Mouse (Mus musculus) megakaryocyte progenitor cell, adult 5-6 weeks (primary cell): ENCODE data around the gene Gm13279. TPM values are rescaled to one million over a fixed set of nuclear protein-coding genes. Genes with fewer than 3 reads are reported as not detected.
"Not testable (repeated sequence)": the region's sequence is repeated elsewhere in the genome, so short reads cannot be mapped to it uniquely, and the experiment has no call there.

Experiments used
- ATAC-seq: replicated peaks from 2 replicates; pipeline ENCODE4 v1.8.0; 2016; ENCODE audit warnings: mild to moderate bottlenecking, moderate TSS enrichment, inconsistent platforms; ENCODE audit not compliant: poor library complexity
- total RNA-seq, 2 experiments: library from RNA; stranded (forward) in 1 of 2; stranded (reverse) in 1 of 2; fragments of 157-497, 149-512 nt in 1 of 2; fragments of 200-1000 nt in 1 of 2; gene quantifications; 2 replicates each; pipeline versions ENCODE4 v1.2.3 to v1.2.4; 2015 to 2017

Gene Gm13279
- total RNA-seq (2015) (not detected in 2 replicates), total RNA-seq (2017) (not detected in 2 replicates)

DNA sequence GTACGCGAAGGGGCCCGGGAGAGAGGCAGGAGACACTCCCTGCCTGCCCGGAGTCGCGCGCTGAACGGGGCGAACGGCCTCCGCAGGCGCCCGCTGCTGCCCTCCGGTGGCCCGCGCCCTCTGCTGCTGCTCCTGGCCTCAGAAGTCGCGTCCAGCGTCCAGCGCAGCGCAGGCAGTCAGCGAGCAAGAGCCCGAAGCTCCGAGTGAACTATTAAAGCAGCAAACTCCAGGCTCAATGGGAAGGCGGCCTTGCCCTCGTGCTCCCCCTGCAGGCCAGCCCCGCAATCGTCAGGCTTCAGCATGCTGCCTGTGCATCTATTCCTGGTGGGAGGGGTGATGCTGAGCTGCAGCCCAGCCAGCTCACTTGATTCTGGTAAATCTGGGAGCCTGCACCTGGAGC is at the start of gene Gm13279:
Gm13279 (plus strand) TSS at position 301 of the 400 bp plus-strand sequence.
- not testable (repeated sequence) for ATAC-seq

DNA sequence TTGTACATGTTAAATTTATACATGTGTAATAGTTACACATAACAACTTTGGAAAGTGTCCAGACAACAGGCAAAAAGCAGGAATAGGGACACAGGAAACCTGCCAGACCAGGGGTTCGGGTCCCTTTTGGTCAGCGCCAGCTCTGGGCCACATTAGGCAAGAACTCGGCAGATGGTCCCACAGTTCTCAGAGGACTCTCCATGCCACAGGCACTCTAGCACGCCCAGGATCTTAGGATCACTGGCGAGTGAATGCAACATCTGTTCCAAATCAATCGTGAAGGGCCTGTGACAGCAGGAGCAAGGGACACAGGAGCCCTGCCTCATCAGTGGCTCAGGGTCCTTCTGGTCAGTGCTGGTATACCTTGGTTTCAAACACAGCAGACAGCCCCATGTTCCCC is 47.3 kb upstream of the Gm13279 start:
- no peak for ATAC-seq

DNA sequence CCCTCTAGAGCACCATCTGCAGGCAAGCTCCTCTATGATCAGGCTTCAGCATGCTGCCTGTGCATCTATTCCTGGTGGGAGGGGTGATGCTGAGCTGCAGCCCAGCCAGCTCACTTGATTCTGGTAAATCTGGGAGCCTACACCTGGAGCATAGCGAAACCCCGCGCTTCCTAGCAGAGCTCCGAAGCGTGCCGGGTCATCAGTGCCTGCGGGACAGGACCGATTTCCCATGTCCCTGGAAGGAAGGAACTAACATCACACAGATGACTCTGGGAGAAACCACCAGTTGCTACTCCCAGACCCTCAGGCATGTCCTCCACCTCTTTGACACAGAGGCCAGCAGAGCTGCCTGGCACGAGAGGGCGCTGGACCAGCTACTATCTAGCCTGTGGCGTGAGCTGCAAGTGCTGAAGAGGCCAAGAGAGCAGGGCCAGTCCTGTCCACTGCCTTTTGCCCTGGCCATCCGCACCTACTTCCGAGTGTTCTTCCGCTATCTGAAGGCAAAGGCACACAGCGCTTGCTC is 42.3 kb upstream of the Gm13279 start, which contains the start of gene Gm13271:
Gm13271 (plus strand) TSS at position 51 of the 523 bp plus-strand sequence.
- peak; percentile 56; the same call in 1 of the 2 replicates for ATAC-seq

DNA sequence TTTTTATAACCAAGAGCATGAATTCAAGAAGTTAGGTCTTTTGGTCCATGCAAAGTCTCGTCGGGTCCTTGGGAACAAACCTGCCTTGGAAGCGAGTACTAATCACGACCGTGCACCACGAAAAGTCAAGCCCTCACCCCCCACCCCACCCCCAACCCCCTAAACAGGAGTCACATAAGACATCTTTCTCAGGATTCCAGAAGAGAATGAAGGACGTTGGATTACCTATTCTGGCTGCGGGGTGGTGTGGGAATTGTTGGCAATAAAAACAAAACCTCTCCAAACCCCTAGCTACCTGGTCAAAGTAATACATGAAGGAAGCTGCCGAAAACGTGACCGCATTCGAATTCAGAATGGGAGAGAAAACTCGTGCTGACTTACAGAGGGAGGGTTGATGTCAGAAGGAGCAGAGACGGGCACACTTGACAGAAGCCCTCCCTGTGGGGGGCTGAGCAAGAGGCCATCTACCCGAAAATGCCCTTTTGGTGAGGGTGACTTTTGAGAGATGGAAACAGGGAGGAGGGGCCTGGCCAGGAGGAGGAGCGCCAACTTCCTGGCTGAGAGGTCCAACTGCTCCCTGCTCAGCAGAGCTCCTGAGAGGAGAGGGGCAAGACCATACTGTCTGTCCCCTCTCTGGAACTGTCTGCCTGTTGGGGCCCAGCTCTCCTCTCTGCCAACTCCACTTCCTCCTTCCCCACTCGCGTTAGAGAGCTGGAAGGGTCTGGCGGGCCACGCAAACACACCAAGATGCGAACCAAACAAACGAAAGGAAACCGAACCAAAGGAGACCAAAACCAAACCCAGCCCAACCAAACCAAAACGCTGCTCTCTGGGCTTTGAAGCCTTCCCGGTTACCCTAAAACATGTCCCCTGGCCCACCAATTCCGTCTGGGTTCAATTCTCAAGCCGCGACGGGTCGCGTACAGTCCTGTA is 40.4 kb upstream of the Gm13279 start:
- not testable (repeated sequence) for ATAC-seq

DNA sequence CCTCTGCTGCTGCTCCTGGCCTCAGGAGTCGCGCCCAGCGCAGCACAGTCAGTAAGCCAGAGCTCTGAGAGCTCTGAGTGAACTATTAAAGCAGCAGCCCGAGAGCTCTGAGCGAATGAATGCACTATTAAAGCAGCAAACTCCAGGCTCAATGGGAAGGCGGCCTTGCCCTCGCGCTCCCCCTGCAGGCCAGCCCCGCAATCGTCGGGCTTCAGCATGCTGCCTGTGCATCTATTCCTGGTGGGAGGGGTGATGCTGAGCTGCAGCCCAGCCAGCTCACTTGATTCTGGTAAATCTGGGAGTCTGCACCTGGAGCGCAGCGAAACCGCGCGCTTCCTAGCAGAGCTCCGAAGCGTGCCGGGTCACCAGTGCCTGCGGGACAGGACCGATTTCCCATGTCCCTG is 39.6 kb upstream of the Gm13279 start:
- peak; percentile 100 for ATAC-seq

DNA sequence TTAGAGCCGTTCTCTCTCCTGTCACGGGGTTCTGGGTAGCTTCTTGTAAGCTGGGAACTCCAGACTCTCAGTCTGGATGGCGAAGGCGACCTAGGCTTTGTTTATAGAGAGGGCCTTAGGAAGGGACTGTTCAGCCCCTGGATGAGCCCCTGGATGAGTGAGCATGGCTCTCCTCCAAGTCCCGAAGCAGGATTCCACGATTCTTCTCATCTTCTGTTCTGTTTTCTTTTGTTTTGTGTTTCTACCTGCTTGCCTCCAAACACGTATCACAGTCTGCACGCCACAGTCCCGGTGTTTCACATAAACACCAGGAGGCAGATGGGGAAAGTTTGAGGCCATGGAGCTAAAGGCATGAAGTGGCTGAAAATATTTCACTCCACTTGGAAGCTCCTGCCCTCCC is 38.4 kb upstream of the Gm13279 start:
- ATAC-seq: not testable (repeated sequence)

DNA sequence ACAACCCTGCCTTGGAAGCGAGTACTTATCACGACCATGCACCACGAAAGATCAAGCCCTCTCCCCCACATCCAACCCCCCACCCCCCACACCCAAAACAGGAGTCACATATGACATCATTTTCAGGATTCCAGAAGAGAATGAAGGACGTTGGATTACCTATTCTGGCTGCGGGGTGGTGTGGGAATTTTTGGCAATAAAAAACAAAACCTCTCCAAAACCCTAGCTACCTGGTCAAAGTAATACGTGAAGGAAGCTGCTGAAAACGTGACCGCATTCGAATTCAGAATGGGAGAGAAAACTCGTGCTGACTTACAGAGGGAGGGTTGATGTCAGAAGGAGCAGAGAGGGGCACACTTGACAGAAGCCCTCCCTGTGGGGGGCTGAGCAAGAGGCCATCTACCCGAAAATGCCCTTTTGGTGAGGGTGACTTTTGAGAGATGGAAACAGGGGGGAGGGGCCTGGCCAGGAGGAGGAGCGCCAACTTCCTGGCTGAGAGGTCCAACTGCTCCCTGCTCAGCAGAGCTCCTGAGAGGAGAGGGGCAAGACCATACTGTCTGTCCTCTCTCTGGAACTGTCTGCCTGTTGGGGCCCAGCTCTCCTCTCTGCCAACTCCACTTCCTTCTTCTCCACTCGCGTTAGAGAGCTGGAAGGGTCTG is 37.5 kb upstream of the Gm13279 start, which contains the start of gene Gm13283:
Gm13283 (plus strand) TSS at position 510 of the 659 bp plus-strand sequence.
- ATAC-seq: not testable (repeated sequence)

DNA sequence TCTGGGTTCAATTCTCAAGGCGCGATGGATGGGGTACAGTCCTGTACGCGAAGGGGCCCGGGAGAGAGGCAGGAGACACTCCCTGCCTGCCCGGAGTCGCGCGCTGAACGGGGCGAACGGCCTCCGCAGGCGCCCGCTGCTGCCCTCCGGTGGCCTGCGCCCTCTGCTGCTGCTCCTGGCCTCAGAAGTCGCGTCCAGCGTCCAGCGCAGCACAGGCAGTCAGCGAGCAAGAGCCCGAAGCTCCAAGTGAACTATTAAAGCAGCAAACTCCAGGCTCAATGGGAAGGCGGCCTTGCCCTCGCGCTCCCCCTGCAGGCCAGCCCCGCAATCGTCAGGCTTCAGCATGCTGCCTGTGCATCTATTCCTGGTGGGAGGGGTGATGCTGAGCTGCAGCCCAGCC is 36.8 kb upstream of the Gm13279 start:
- not testable (repeated sequence) for ATAC-seq

DNA sequence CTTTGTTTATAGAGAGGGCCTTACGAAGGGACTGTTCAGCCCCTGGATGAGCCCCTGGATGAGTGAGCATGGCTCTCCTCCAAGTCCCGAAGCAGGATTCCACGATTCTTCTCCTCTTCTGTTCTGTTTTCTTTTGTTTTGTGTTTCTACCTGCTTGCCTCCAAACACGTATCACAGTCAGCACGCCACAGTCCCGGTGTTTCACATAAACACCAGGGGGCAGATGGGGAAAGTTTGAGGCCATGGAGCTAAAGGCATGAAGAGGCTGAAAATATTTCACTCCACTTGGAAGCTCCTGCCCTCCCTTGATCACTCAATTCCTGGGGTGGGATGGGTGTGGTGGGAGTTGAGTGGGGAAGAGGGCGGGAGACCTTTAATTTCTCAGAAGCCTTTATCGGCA is 35.4 kb upstream of the Gm13279 start:
- ATAC-seq: not testable (repeated sequence)

DNA sequence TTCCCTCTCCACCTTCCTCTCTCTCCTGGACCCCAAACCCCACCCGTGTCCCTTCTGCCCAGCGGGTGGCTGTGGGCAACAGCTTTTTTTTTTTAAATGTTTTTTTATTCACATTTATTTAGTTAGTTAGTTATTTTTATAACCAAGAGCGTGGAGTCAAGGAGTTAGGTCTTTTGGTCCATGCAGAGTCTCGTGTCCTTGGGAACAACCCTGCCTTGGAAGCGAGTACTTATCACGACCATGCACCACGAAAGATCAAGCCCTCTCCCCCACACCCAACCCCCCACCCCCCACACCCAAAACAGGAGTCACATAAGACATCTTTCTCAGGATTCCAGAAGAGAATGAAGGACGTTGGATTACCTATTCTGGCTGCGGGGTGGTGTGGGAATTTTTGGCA is 34.9 kb upstream of the Gm13279 start:
- not testable (repeated sequence) for ATAC-seq

DNA sequence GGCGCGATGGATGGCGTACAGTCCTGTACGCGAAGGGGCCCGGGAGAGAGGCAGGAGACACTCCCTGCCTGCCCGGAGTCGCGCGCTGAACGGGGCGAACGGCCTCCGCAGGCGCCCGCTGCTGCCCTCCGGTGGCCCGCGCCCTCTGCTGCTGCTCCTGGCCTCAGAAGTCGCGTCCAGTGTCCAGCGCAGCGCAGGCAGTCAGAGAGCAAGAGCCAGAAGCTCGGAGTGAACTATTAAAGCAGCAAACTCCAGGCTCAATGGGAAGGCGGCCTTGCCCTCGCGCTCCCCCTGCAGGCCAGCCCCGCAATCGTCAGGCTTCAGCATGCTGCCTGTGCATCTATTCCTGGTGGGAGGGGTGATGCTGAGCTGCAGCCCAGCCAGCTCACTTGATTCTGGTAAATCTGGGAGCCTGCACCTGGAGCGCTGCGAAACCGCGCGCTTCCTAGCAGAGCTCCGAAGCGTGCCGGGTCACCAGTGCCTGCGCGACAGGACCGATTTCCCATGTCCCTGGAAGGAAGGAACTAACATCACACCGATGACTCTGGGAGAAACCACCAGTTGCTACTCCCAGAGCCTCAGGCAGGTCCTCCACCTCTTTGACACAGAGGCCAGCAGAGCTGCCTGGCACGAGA is 33.7 kb upstream of the Gm13279 start:
- peak; percentile 83 for ATAC-seq

DNA sequence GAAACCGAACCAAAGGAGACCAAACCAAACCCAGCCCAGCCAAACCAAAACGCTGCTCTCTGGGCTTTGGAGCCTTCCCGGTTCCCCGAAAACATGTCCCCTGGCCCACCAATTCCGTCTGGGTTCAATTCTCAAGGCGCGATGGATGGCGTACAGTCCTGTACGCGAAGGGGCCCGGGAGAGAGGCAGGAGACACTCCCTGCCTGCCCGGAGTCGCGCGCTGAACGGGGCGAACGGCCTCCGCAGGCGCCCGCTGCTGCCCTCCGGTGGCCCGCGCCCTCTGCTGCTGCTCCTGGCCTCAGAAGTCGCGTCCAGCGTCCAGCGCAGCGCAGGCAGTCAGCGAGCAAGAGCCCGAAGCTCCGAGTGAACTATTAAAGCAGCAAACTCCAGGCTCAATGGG is 23.7 kb upstream of the Gm13279 start, which contains the start of gene Gm13290:
Gm13290 (plus strand) TSS at position 301 of the 400 bp plus-strand sequence.
- not testable (repeated sequence) for ATAC-seq

DNA sequence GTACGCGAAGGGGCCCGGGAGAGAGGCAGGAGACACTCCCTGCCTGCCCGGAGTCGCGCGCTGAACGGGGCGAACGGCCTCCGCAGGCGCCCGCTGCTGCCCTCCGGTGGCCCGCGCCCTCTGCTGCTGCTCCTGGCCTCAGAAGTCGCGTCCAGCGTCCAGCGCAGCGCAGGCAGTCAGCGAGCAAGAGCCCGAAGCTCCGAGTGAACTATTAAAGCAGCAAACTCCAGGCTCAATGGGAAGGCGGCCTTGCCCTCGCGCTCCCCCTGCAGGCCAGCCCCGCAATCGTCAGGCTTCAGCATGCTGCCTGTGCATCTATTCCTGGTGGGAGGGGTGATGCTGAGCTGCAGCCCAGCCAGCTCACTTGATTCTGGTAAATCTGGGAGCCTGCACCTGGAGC is 20.6 kb upstream of the Gm13279 start, which contains the start of gene Gm13289:
Gm13289 (plus strand) TSS at position 301 of the 400 bp plus-strand sequence.
- not testable (repeated sequence) for ATAC-seq

DNA sequence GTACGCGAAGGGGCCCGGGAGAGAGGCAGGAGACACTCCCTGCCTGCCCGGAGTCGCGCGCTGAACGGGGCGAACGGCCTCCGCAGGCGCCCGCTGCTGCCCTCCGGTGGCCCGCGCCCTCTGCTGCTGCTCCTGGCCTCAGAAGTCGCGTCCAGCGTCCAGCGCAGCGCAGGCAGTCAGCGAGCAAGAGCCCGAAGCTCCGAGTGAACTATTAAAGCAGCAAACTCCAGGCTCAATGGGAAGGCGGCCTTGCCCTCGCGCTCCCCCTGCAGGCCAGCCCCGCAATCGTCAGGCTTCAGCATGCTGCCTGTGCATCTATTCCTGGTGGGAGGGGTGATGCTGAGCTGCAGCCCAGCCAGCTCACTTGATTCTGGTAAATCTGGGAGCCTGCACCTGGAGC is 17.6 kb upstream of the Gm13279 start, which contains the start of gene Gm13272:
Gm13272 (plus strand) TSS at position 301 of the 400 bp plus-strand sequence.
- ATAC-seq: not testable (repeated sequence)

DNA sequence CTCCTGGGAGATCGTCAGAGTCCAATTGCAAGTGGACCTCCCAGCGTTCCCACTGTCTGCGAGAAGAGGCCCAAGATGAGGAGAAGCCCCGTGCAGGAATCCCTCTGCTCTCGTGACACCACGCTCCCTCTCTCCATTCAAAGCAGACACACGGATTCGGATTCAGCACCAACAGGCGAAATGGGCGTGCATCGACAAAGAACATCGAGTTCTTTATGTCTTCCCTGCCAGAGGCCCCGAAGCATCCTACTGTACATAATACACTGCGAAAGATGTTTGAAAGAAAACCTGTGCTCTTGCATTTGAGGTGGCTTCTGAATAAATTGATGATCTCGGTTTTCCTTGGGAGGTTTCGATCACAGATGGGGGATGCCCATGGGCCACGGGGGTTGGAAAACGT is 16.9 kb upstream of the Gm13279 start:
- not testable (repeated sequence) for ATAC-seq

DNA sequence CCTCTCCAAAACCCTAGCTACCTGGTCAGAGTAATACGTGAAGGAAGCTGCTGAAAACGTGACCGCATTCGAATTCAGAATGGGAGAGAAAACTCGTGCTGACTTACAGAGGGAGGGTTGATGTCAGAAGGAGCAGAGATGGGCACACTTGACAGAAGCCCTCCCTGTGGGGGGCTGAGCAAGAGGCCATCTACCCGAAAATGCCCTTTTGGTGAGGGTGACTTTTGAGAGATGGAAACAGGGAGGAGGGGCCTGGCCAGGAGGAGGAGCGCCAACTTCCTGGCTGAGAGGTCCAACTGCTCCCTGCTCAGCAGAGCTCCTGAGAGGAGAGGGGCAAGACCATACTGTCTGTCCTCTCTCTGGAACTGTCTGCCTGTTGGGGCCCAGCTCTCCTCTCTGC is 15.4 kb upstream of the Gm13279 start, which contains the start of gene Ifnz:
Ifnz (plus strand) TSS at position 301 of the 400 bp plus-strand sequence.
- ATAC-seq: not testable (repeated sequence)

DNA sequence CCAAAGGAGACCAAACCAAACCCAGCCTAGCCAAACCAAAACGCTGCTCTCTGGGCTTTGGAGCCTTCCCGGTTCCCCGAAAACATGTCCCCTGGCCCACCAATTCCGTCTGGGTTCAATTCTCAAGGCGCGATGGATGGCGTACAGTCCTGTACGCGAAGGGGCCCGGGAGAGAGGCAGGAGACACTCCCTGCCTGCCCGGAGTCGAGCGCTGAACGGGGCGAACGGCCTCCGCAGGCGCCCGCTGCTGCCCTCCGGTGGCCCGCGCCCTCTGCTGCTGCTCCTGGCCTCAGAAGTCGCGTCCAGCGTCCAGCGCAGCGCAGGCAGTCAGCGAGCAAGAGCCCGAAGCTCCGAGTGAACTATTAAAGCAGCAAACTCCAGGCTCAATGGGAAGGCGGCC is 14.9 kb upstream of the Gm13279 start:
- not testable (repeated sequence) for ATAC-seq

DNA sequence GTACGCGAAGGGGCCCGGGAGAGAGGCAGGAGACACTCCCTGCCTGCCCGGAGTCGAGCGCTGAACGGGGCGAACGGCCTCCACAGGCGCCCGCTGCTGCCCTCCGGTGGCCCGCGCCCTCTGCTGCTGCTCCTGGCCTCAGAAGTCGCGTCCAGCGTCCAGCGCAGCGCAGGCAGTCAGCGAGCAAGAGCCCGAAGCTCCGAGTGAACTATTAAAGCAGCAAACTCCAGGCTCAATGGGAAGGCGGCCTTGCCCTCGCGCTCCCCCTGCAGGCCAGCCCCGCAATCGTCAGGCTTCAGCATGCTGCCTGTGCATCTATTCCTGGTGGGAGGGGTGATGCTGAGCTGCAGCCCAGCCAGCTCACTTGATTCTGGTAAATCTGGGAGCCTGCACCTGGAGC is 11.8 kb upstream of the Gm13279 start, which contains the start of gene Gm13276:
Gm13276 (plus strand) TSS at position 301 of the 400 bp plus-strand sequence.
- not testable (repeated sequence) for ATAC-seq

DNA sequence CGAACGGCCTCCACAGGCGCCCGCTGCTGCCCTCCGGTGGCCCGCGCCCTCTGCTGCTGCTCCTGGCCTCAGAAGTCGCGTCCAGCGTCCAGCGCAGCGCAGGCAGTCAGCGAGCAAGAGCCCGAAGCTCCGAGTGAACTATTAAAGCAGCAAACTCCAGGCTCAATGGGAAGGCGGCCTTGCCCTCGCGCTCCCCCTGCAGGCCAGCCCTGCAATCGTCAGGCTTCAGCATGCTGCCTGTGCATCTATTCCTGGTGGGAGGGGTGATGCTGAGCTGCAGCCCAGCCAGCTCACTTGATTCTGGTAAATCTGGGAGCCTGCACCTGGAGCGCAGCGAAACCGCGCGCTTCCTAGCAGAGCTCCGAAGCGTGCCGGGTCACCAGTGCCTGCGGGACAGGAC is 8.8 kb upstream of the Gm13279 start, which contains the start of gene Gm13277:
Gm13277 (plus strand) TSS at position 231 of the 400 bp plus-strand sequence.
- ATAC-seq: not testable (repeated sequence)

DNA sequence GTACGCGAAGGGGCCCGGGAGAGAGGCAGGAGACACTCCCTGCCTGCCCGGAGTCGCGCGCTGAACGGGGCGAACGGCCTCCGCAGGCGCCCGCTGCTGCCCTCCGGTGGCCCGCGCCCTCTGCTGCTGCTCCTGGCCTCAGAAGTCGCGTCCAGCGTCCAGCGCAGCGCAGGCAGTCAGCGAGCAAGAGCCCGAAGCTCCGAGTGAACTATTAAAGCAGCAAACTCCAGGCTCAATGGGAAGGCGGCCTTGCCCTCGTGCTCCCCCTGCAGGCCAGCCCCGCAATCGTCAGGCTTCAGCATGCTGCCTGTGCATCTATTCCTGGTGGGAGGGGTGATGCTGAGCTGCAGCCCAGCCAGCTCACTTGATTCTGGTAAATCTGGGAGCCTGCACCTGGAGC is 5.9 kb upstream of the Gm13279 start, which contains the start of gene Gm13278:
Gm13278 (plus strand) TSS at position 301 of the 400 bp plus-strand sequence.
- ATAC-seq: not testable (repeated sequence)
